Mouse (Mus musculus) stomach, embryonic 16.5 days (tissue): Measurements from ENCODE around the gene Igf2bp1. TPM values are rescaled to one million over a fixed set of nuclear protein-coding genes. Genes with fewer than 3 reads are reported as not detected.
"Not testable (repeated sequence)": the region's sequence is repeated elsewhere in the genome, so short reads cannot be mapped to it uniquely, and the experiment has no call there.

Experiments used
- ATAC-seq: fragments of 200-750 bp; cut with Nextera tagmentation; 2 replicates; pipeline ENCODE4 v1.8.0; 2017; ENCODE audit warnings: moderate number of reproducible peaks, moderate TSS enrichment; ENCODE audit not compliant: insufficient read depth, low FRiP score
- H3K27ac ChIP-seq: fragments of 300-500 bp; sonication (generic); 2 replicates; pipeline ENCODE4 v1.5.1; 2014; ENCODE audit warnings: low read length
- H3K27me3 ChIP-seq: fragments of 300-500 bp; sonication (generic); 2 replicates; pipeline ENCODE4 v1.6.1; 2014; ENCODE audit warnings: low read length, control low read depth, mixed read lengths; ENCODE audit not compliant: control insufficient read depth, insufficient read depth
- H3K36me3 ChIP-seq: fragments of 300-500 bp; sonication (generic); 2 replicates; pipeline ENCODE4 v1.6.1; 2014; ENCODE audit warnings: low read length; ENCODE audit not compliant: control insufficient read depth, insufficient read depth
- H3K4me1 ChIP-seq: fragments of 300-500 bp; sonication (generic); 2 replicates; pipeline ENCODE4 v1.6.1; 2014; ENCODE audit warnings: low read length, control low read depth, mixed read lengths; ENCODE audit not compliant: control insufficient read depth, insufficient read depth
- H3K4me2 ChIP-seq: fragments of 300-500 bp; sonication (generic); 2 replicates; pipeline ENCODE4 v1.6.1; 2014; ENCODE audit warnings: low read depth, low read length, mixed read lengths
- H3K4me3 ChIP-seq: fragments of 300-500 bp; sonication (generic); replicated peaks from 2 replicates; pipeline ENCODE4 v1.5.1; 2014; ENCODE audit warnings: mild to moderate bottlenecking, low read length
- H3K9ac ChIP-seq: fragments of 300-500 bp; sonication (generic); 2 replicates; pipeline ENCODE4 v1.6.1; 2014; ENCODE audit warnings: low read length
- H3K9me3 ChIP-seq: fragments of 300-500 bp; sonication (generic); replicated peaks from 2 replicates; pipeline ENCODE4 v1.6.1; 2016; ENCODE audit warnings: low read length, control low read depth; ENCODE audit not compliant: control insufficient read depth
- WGBS: fragments of 180-500 bp; shearing (Covaris S2); extraction: QIAGEN DNeasy Blood & Tissue Kit; methylation state at CpG from one replicate; pipeline ENCODE4 v1.1.7; 2014; 5-methylcytosine and 5-hydroxymethylcytosine counted together
- polyA plus RNA-seq: library from polyadenylated mRNA; unstranded; fragments of >200 nt; fragmentation: Nextera tagmentation; extraction: Ambion mirVana; gene quantifications from 2 replicates; pipeline ENCODE4 v1.2.1, GENCODE M21; 2015

The Igf2bp1 gene
- polyA plus RNA-seq, 1 experiment from 2014 or later: 24.1 TPM

DNA sequence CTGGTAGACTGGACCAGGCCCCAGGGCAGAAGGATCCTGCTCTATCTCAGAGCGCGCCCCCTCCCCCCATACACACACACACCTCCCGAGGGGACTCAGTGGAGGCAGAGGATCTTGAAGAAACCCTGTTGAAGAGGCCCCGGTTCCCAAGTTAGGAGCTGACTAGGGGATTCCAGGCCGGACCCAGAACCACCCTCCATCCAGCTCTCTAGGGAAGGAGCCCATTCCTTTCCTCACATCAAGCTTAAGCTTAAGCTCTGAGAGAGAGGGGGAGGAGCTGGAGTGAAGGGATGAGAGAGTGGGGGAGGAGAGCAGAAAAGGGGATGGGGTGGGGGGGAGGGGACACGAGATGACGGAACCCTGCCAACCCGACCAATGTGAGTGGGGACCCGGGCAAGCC, 47.5 kb downstream of the Igf2bp1 start:
- Histone ChIP-seq H3K9me3 (no peaks in the 10 kb centered on the region), H3K4me3 (no peak overlapping the region), H3K27ac (no peak overlapping the region), H3K9ac (no peak overlapping the region), H3K27me3 (no peaks in the 10 kb centered on the region), H3K4me2 (no peak overlapping the region), H3K4me1 (no peaks in the 10 kb centered on the region), H3K36me3 (no peaks in the 10 kb centered on the region; the same call in 1 of the 2 replicates)
- 79% methylated on average over 9 of the region's 9 CpGs for WGBS
- ATAC-seq: no peak

DNA sequence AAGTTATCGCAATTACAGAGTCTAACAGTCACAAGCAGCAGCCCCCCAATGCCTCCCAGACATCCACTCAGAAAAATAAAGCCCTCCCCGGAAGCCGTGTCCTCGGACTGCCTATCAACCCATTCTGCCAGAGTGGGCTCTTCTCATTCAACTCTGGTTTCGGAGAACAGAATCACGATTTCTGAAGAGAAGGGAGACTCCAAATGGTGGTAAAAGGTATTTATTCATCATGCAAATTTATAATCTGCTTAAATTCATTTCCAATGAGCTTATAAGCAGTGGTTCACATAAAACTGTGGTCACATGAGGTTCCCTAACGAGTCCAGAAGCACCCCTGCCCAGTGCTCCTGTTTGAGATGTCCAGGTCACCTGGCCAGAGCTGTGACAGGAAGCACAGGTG, 48.3 kb downstream of the Igf2bp1 start:
- no peak overlapping the region; the same call in 1 of the 2 replicates for H3K4me2 ChIP-seq

DNA sequence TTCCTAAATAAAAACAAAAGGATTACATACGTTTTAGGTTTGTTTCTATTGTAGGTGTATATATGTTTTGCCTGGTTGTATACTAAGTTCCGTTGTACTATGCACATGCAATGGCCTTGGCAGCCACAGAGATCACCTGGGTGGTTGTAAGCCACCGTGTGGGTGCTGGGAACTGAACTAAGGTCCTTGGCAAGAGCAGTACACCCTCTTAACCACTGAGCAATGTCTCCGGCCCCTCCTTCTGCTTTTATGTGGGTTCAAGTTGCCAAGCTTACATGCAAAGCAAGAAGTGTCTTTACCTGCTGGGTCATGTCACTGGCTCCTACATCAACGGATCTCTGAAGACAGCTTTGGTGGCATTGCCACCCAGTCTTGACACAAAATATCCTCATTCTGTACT, 52.4 kb downstream of the Igf2bp1 start:
- Histone ChIP-seq H3K36me3 (no peaks in the 10 kb centered on the region), H3K27me3 (no peaks in the 10 kb centered on the region), H3K27ac (no peak overlapping the region), H3K4me2 (no peak overlapping the region), H3K4me1 (no peaks in the 10 kb centered on the region), H3K9me3 (no peaks in the 10 kb centered on the region), H3K4me3 (no peak overlapping the region), H3K9ac (no peak overlapping the region)
- WGBS: 83% methylated on average over 5 of the region's 5 CpGs
- ATAC-seq: no peak

More for the DNA sequence above, 48.3 kb downstream of the Igf2bp1 start:
- Histone ChIP-seq H3K9me3 (no peaks in the 10 kb centered on the region), H3K4me1 (no peaks in the 10 kb centered on the region), H3K36me3 (no peaks in the 10 kb centered on the region; the same call in 1 of the 2 replicates), H3K9ac (no peak overlapping the region), H3K27me3 (no peaks in the 10 kb centered on the region), H3K4me3 (peak overlapping the region; percentile 16; the same call in 1 of the 2 replicates), H3K27ac (no peak overlapping the region)
- 67% methylated on average over 7 of the region's 7 CpGs for WGBS
- ATAC-seq: no peak

DNA sequence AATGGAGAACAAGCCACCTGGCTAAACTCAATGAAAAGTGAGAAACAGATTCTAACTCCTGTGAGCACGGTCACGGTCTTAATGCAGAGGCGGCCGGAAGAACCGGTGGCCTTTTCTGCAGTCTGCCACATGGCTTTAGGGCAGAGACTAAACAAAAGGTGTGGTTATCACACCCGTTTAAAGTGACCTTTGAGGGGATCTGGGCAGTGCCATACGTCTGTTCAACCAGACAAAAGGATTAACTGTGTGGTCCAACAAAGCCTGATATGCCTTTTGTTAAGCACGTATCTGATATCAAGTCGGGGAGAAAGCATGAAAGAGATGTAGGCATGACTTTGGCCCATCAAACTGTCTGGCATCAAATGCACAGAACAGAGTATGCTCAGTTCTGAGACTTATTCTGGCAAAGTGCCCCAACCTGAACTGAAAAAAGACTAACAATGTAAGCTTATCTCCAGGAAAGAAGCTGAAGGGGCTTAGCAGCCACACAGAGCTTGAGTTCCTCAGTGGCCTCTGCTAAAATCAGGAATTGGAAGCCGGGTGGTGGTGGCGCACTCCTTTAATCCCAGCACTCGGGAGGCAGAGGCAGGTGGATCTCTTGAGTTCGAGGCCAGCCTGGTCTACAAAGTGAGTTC, 59.8 kb downstream of the Igf2bp1 start:
- Histone ChIP-seq H3K27me3 (no peaks in the 10 kb centered on the region), H3K4me3 (no peak overlapping the region), H3K4me2 (no peak overlapping the region), H3K36me3 (no peaks in the 10 kb centered on the region), H3K4me1 (no peaks in the 10 kb centered on the region), H3K9ac (no peak overlapping the region), H3K9me3 (no peaks in the 10 kb centered on the region), H3K27ac (no peak overlapping the region)
- WGBS: 64% methylated on average over 13 of the region's 13 CpGs
- no peak for ATAC-seq

DNA sequence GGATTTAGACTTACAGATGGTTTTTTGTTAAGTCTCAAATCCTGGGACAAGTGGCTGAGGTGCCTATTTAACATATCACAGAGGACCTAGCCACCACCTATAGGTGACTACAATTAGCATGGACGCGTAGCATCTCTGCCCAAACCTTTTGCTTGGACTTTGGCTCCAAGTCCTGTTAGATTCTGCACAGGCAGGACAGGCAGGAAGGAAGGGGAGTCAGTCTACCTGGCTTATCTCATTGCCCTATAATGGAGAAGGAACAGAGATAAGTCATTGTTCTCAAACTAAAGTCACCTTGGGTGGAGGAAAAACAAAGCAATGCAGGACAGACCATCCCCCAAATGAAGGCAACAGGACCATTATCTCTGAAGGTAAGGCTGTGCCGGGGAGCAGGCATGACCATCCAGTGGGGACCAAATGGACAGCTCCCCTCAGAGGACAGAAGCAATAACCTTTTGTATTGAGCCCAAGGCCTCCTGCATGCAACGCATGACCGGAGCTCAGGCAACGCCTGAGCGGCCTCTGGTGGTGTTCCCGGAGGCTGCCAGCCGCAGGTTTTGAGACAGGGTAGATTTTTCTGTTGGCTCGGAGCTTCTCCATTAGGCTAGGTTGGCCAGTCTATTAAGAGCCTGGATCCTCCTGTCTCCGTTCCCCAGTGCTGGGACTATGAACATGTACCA, 65.8 kb downstream of the Igf2bp1 start:
- Histone ChIP-seq H3K9ac (no peak overlapping the region), H3K27me3 (no peaks in the 10 kb centered on the region), H3K4me3 (no peak overlapping the region), H3K4me1 (0 out of 2 replicates have a peak, but pooled peaks cover 2% of the 10 kb centered on the region), H3K27ac (no peak overlapping the region), H3K36me3 (no peaks in the 10 kb centered on the region), H3K9me3 (no peaks in the 10 kb centered on the region), H3K4me2 (no peak overlapping the region)
- ATAC-seq: no peak
- 36% methylated on average over 11 of the region's 11 CpGs for WGBS

DNA sequence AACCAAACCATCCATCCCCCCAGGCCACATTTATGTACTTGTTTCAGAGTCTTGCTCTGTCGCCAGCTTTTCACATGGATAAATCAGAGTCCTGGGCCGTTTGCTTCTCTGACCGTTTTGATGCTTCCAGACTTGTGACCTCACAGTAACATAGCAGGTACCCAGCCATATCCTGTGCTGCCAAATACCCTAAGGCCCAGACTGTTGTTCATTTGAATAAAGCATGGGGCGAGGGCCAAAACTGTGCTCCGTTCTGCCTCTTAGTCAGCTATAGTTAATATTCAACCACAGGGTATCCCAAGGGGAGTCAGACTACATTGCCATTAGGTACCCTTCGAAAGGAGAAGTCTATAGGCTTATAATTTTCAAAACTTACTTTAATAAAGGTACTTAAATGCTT, 69.3 kb downstream of the Igf2bp1 start:
- 0 out of 2 replicates have a peak, but pooled peaks cover 2% of the 10 kb centered on the region for H3K4me1 ChIP-seq
- H3K9me3 ChIP-seq: no peaks in the 10 kb centered on the region
- no peak overlapping the region for H3K9ac ChIP-seq
- ATAC-seq: no peak
- H3K4me3 ChIP-seq: no peak overlapping the region
- no peaks in the 10 kb centered on the region for H3K36me3 ChIP-seq
- 65% methylated on average over 6 of the region's 6 CpGs for WGBS
- H3K27me3 ChIP-seq: no peaks in the 10 kb centered on the region
- H3K4me2 ChIP-seq: no peak overlapping the region
- H3K27ac ChIP-seq: no peak overlapping the region

DNA sequence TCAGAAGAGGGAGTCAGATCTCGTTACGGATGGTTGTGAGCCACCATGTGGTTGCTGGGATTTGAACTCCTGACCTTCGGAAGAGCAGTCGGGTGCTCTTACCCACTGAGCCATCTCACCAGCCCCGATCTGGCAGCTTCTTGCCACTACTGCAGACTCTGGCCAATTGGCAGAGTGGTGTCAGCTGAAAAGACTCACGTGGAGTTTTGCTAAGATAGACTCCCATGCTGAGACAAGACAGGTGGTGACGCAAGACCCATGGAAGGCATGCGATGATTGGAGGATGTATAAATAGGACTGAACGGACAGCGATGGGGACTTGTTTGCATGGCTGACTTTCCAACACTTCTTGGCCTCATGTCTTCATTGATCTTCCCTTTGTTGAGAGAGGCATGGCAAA, 73.6 kb downstream of the Igf2bp1 start:
- not testable (repeated sequence) for H3K9me3 ChIP-seq, ATAC-seq, H3K9ac ChIP-seq, H3K4me2 ChIP-seq, H3K27me3 ChIP-seq, H3K36me3 ChIP-seq, H3K27ac ChIP-seq, H3K4me1 ChIP-seq, H3K4me3 ChIP-seq
- 86% methylated on average over 8 of the region's 10 CpGs for WGBS

DNA sequence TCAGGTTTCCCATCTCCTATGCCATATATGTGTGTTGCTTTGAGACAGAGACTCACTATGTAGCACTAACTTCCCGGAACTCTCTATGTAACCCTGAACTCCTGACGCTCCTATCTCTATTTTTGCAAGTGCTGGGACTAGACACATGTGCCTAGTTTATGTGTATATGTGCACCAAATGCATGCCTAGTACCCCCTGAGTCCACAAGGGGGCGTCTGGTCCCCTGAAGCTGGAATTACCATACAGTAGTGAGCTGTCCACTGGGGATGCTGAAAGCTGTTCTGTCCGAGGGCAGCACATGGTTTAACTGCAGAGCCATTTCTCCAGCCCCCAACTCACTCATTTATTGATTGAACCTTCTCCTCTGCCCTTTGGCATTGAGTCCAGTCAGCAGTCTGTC, 79.3 kb downstream of the Igf2bp1 start:
- 72% methylated on average over 4 of the region's 4 CpGs for WGBS
- Histone ChIP-seq H3K27ac (no peak overlapping the region), H3K27me3 (no peaks in the 10 kb centered on the region), H3K4me2 (no peak overlapping the region), H3K9me3 (0 out of 2 replicates have a peak, but pooled peaks cover 3% of the 10 kb centered on the region), H3K4me1 (no peaks in the 10 kb centered on the region), H3K4me3 (no peak overlapping the region), H3K9ac (no peak overlapping the region), H3K36me3 (no peaks in the 10 kb centered on the region)
- no peak for ATAC-seq

DNA sequence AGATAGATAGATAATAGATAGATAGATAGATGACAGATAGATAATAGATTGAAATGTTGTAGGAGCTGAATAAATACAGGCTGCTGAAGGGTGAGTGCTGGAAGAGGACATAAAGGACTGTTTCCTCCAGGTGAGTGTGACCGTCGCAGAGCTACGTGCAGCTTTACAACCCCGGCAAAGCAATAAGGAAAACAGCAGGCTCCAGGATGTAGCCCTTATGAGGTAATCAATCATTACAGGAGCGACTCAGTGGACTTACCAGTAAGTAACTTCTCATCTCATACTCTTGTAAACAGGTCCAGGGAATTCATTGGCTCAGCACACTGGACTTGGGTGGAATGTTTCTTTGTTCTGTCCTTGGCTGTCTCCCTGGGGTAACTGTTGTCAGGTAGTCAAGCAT, 79.8 kb downstream of the Igf2bp1 start:
- H3K4me1 ChIP-seq: no peaks in the 10 kb centered on the region
- no peak overlapping the region for H3K4me3 ChIP-seq
- no peak overlapping the region for H3K27ac ChIP-seq
- H3K9ac ChIP-seq: no peak overlapping the region
- ATAC-seq: no peak
- H3K27me3 ChIP-seq: no peaks in the 10 kb centered on the region
- no peaks in the 10 kb centered on the region for H3K36me3 ChIP-seq
- H3K9me3 ChIP-seq: 0 out of 2 replicates have a peak, but pooled peaks cover 3% of the 10 kb centered on the region
- no peak overlapping the region for H3K4me2 ChIP-seq
- 76% methylated on average over 5 of the region's 5 CpGs for WGBS
